Mouse (Mus musculus) brain, embryonic 14.5 days (tissue): Measurements from ENCODE around the gene Zfp664.

Source experiments
- CTCF ChIP-seq: fragments of 200-500 bp; IDR thresholded peaks from 2 replicates; pipeline ENCODE4 v1.5.1; 2012; ENCODE audit warnings: inconsistent platforms, mild to moderate bottlenecking, moderate library complexity, borderline replicate concordance; ENCODE audit not compliant: insufficient read depth, insufficient read length; ENCODE audit errors: extremely low read depth
- POLR2A ChIP-seq: fragments of 200-500 bp; IDR thresholded peaks from 2 replicates; pipeline ENCODE4 v1.6.1; 2012; ENCODE audit warnings: mild to moderate bottlenecking, inconsistent platforms, borderline replicate concordance; ENCODE audit not compliant: poor library complexity, insufficient read depth, insufficient read length, severe bottlenecking; ENCODE audit errors: extremely low read depth

DNA sequence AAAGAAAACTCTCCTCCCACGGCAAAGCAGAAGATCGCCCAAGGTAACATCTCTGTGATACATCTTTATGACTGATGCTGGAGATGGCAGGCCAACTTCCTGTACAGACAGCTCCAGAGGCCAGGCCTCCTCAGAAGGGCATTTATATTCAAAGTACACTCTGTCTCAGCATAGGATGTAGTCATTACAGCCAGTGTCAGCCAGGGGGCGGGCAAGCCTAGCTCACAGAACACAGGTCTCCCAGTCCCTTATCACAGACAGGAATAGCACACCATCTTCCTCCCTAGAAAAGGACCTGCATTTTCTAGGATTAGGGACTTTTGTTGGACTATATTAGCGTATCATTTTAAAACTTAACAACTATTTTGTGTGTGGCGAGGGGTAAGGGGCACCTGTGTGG lies 46.4 kb downstream of the Zfp664 start:
- no peak for TF ChIP-seq POLR2A
- peak; percentile 92 for TF ChIP-seq CTCF
